Mouse (Mus musculus) megakaryocyte, embryonic 14.5 days (primary cell): ENCODE data around the gene Klk1b26.

ENCODE experiments used
- FLI1 ChIP-seq: IDR thresholded peaks from 2 replicates; pipeline ENCODE4 v1.6.1; 2012; ENCODE audit warnings: low read length, inconsistent platforms, mixed read lengths
- GATA1 ChIP-seq: IDR thresholded peaks from 3 replicates; pipeline ENCODE4 v1.6.1; 2012; ENCODE audit warnings: mixed read lengths, low read length, inconsistent platforms, borderline replicate concordance

GRCm38 (mm10) chr7:43966451-43966850 is 45.5 kb upstream of the Klk1b26 start, which contains the start of gene Klk1b1:
- TF ChIP-seq GATA1: no peak
- no peak for TF ChIP-seq FLI1
